Mouse (Mus musculus) G1E (cell line): Measurements from ENCODE around the gene Lpgat1.

ENCODE experiments used
- CTCF ChIP-seq: IDR thresholded peaks from 2 replicates; pipeline ENCODE4 v1.5.1; 2012; ENCODE audit warnings: low read depth, low read length, inconsistent platforms, mixed read lengths
- GATA1 ChIP-seq: IDR thresholded peaks from 2 replicates; pipeline ENCODE4 v1.6.1; 2012; ENCODE audit warnings: borderline replicate concordance, low read length, inconsistent platforms, mixed read lengths
- GATA2 ChIP-seq: IDR thresholded peaks from 2 replicates; pipeline ENCODE4 v1.6.1; 2012; ENCODE audit warnings: low read depth, low read length, inconsistent platforms, borderline replicate concordance
- TAL1 ChIP-seq: conservative IDR thresholded peaks from 2 replicates; pipeline ENCODE4 v1.6.1; 2012; ENCODE audit warnings: low read depth, low read length, inconsistent platforms, mixed read lengths

GRCm38 (mm10) chr1:191737871-191738270, 20.2 kb downstream of the Lpgat1 start:
- TF ChIP-seq TAL1 = no peak
- TF ChIP-seq CTCF = no peak
- TF ChIP-seq GATA1 = no peak
- TF ChIP-seq GATA2 = no peak
